Mouse (Mus musculus) midbrain, embryonic 16.5 days (tissue): ENCODE data around the gene Lhpp. TPM values are rescaled to one million over a fixed set of nuclear protein-coding genes. Genes with fewer than 3 reads are reported as not detected.

ENCODE experiments used
- ATAC-seq: fragments of 200-750 bp; cut with Nextera tagmentation; 2 replicates; pipeline ENCODE4 v1.8.0; 2017; ENCODE audit warnings: moderate TSS enrichment
- H3K27ac ChIP-seq: fragments of 300-500 bp; sonication (generic); 2 replicates; pipeline ENCODE4 v1.5.1; 2014; ENCODE audit warnings: mild to moderate bottlenecking, low read length, mixed read lengths
- H3K27me3 ChIP-seq: fragments of 300-500 bp; sonication (generic); 2 replicates; pipeline ENCODE4 v1.6.1; 2014; ENCODE audit warnings: low read depth, low read length, mixed read lengths; ENCODE audit not compliant: control insufficient read depth, insufficient read depth
- H3K36me3 ChIP-seq: fragments of 300-500 bp; sonication (generic); 2 replicates; pipeline ENCODE4 v1.6.1; 2014; ENCODE audit warnings: mild to moderate bottlenecking, low read length, moderate library complexity, mixed read lengths; ENCODE audit not compliant: control insufficient read depth, insufficient read depth
- H3K4me1 ChIP-seq: fragments of 300-500 bp; sonication (generic); 2 replicates; pipeline ENCODE4 v1.6.1; 2014; ENCODE audit warnings: mild to moderate bottlenecking, low read length, mixed read lengths; ENCODE audit not compliant: control insufficient read depth, insufficient read depth
- H3K4me2 ChIP-seq: fragments of 300-500 bp; sonication (generic); 2 replicates; pipeline ENCODE4 v1.6.1; 2014; ENCODE audit warnings: mild to moderate bottlenecking, low read length, mixed read lengths
- H3K4me3 ChIP-seq: fragments of 300-500 bp; sonication (generic); 2 replicates; pipeline ENCODE4 v1.5.1; 2014; ENCODE audit warnings: low read depth, mild to moderate bottlenecking, low read length, moderate library complexity, mixed read lengths
- H3K9ac ChIP-seq: fragments of 300-500 bp; sonication (generic); 2 replicates; pipeline ENCODE4 v1.6.1; 2014; ENCODE audit warnings: low read depth, low read length, mixed read lengths
- H3K9me3 ChIP-seq: fragments of 300-500 bp; sonication (generic); replicated peaks from 2 replicates; pipeline ENCODE4 v1.6.1; 2014; ENCODE audit warnings: mild to moderate bottlenecking, low read length, mixed read lengths; ENCODE audit not compliant: control insufficient read depth, poor library complexity, severe bottlenecking
- WGBS: fragments of 180-500 bp; shearing (Covaris S2); extraction: QIAGEN DNeasy Blood & Tissue Kit; methylation state at CpG from one replicate; pipeline ENCODE4 v1.1.7; 2014; 5-methylcytosine and 5-hydroxymethylcytosine counted together
- polyA plus RNA-seq: library from polyadenylated mRNA; unstranded; fragments of >200 nt; fragmentation: Nextera tagmentation; extraction: Ambion mirVana; gene quantifications from 2 replicates; pipeline ENCODE4 v1.2.1, GENCODE M21; 2015

The Lhpp gene
- polyA plus RNA-seq, 1 experiment from 2014 or later, result 51.3 TPM

- under 1% methylated on average over 49 of the region's 49 CpGs for WGBS
- Histone ChIP-seq H3K27me3 (peaks cover 2% of the 10 kb centered on the region; the same call in 1 of the 2 replicates), H3K9ac (peak within 1 kb of the TSS; percentile 74), H3K36me3 (no peaks in the 10 kb centered on the region), H3K9me3 (no peaks in the 10 kb centered on the region), H3K4me2 (peak within 1 kb of the TSS; percentile 81), H3K27ac (peak within 1 kb of the TSS; percentile 86), H3K4me1 (peaks cover 6% of the 10 kb centered on the region; the same call in 1 of the 2 replicates), H3K4me3 (peak within 1 kb of the TSS; percentile 78)
- peak; percentile 98 for ATAC-seq
These were observed 34.3 kb upstream of the Lhpp start, which contains the start of gene Oat for GRCm38 (mm10) chr7:132576116-132576650. Oat (minus strand) TSS chr7:132576398.

GRCm38 (mm10) chr7:132576891-132577290, 33.5 kb upstream of the Lhpp start:
- Histone ChIP-seq H3K9me3 (no peaks in the 10 kb centered on the region), H3K27ac (no peak overlapping the region), H3K4me1 (peaks cover 6% of the 10 kb centered on the region; the same call in 1 of the 2 replicates), H3K27me3 (peaks cover 2% of the 10 kb centered on the region; the same call in 1 of the 2 replicates), H3K36me3 (no peaks in the 10 kb centered on the region), H3K4me3 (peak overlapping the region; percentile 78; the same call in 1 of the 2 replicates), H3K9ac (no peak overlapping the region), H3K4me2 (peak overlapping the region; percentile 81)
- WGBS, result 68% methylated on average over 4 of the region's 4 CpGs
- ATAC-seq, result no peak

- H3K9ac ChIP-seq, result no peak overlapping the region
- H3K27ac ChIP-seq, result no peak overlapping the region
- H3K4me3 ChIP-seq, result no peak overlapping the region
- ATAC-seq, result no peak
- H3K9me3 ChIP-seq, result no peaks in the 10 kb centered on the region
- peaks cover 4% of the 10 kb centered on the region; the same call in 1 of the 2 replicates for H3K4me1 ChIP-seq
- H3K4me2 ChIP-seq, result no peak overlapping the region
- H3K27me3 ChIP-seq, result peaks cover 2% of the 10 kb centered on the region; the same call in 1 of the 2 replicates
- 82% methylated on average over 6 of the region's 6 CpGs for WGBS
- H3K36me3 ChIP-seq, result no peaks in the 10 kb centered on the region
These were observed 29.9 kb upstream of the Lhpp start for GRCm38 (mm10) chr7:132580511-132580910.

- no peaks in the 10 kb centered on the region for H3K36me3 ChIP-seq
- whole genome bisulfite sequencing, result 82% methylated on average over 2 of the region's 2 CpGs
- H3K27ac ChIP-seq, result no peak overlapping the region
- peaks cover 2% of the 10 kb centered on the region; the same call in 1 of the 2 replicates for H3K27me3 ChIP-seq
- no peak overlapping the region for H3K9ac ChIP-seq
- peaks cover 3% of the 10 kb centered on the region; the same call in 1 of the 2 replicates for H3K4me1 ChIP-seq
- H3K4me3 ChIP-seq, result no peak overlapping the region
- H3K4me2 ChIP-seq, result no peak overlapping the region
- no peaks in the 10 kb centered on the region for H3K9me3 ChIP-seq
- no peak for ATAC-seq
These were observed 29.0 kb upstream of the Lhpp start for GRCm38 (mm10) chr7:132581441-132581840.

- Histone ChIP-seq H3K4me2 (no peak overlapping the region), H3K9me3 (no peaks in the 10 kb centered on the region), H3K27me3 (no peaks in the 10 kb centered on the region), H3K4me3 (no peak overlapping the region), H3K9ac (no peak overlapping the region), H3K4me1 (no peaks in the 10 kb centered on the region), H3K27ac (no peak overlapping the region), H3K36me3 (no peaks in the 10 kb centered on the region)
- WGBS, result 60% methylated on average over 3 of the region's 3 CpGs
- ATAC-seq, result no peak
These were observed 24.5 kb upstream of the Lhpp start for GRCm38 (mm10) chr7:132585695-132586491.

GRCm38 (mm10) chr7:132587167-132587566, 23.3 kb upstream of the Lhpp start:
- no peak overlapping the region for H3K4me2 ChIP-seq
- ATAC-seq, result no peak
- no peaks in the 10 kb centered on the region for H3K4me1 ChIP-seq
- H3K9ac ChIP-seq, result no peak overlapping the region
- WGBS, result 75% methylated on average over 5 of the region's 5 CpGs
- H3K9me3 ChIP-seq, result no peaks in the 10 kb centered on the region
- no peaks in the 10 kb centered on the region for H3K36me3 ChIP-seq
- H3K27me3 ChIP-seq, result no peaks in the 10 kb centered on the region
- no peak overlapping the region for H3K4me3 ChIP-seq
- H3K27ac ChIP-seq, result no peak overlapping the region

- no peak overlapping the region for H3K4me3 ChIP-seq
- H3K36me3 ChIP-seq, result no peaks in the 10 kb centered on the region
- no peak overlapping the region for H3K9ac ChIP-seq
- H3K27ac ChIP-seq, result no peak overlapping the region
- H3K4me1 ChIP-seq, result no peaks in the 10 kb centered on the region
- H3K27me3 ChIP-seq, result no peaks in the 10 kb centered on the region; the same call in 1 of the 2 replicates
- no peaks in the 10 kb centered on the region for H3K9me3 ChIP-seq
- WGBS, result 69% methylated on average over 5 of the region's 5 CpGs
- ATAC-seq, result no peak
- H3K4me2 ChIP-seq, result no peak overlapping the region
These were observed 20.8 kb upstream of the Lhpp start for GRCm38 (mm10) chr7:132589610-132590009.

- Histone ChIP-seq H3K9ac (no peak overlapping the region), H3K27me3 (peaks cover 25% of the 10 kb centered on the region), H3K4me2 (no peak overlapping the region), H3K4me1 (peaks cover 8% of the 10 kb centered on the region; the same call in 1 of the 2 replicates), H3K9me3 (no peaks in the 10 kb centered on the region), H3K27ac (no peak overlapping the region), H3K4me3 (no peak overlapping the region), H3K36me3 (no peaks in the 10 kb centered on the region)
- WGBS, result 72% methylated on average over 2 of the region's 2 CpGs
- no peak for ATAC-seq
These were observed 16.7 kb upstream of the Lhpp start for GRCm38 (mm10) chr7:132593762-132594161.

GRCm38 (mm10) chr7:132594325-132594724, 16.1 kb upstream of the Lhpp start:
- no peak overlapping the region for H3K9ac ChIP-seq
- WGBS, result 97% methylated on average over 2 of the region's 2 CpGs
- no peaks in the 10 kb centered on the region for H3K36me3 ChIP-seq
- ATAC-seq, result no peak
- no peaks in the 10 kb centered on the region for H3K9me3 ChIP-seq
- H3K4me3 ChIP-seq, result no peak overlapping the region
- H3K4me2 ChIP-seq, result no peak overlapping the region
- peaks cover 30% of the 10 kb centered on the region for H3K27me3 ChIP-seq
- peaks cover 11% of the 10 kb centered on the region for H3K4me1 ChIP-seq
- H3K27ac ChIP-seq, result no peak overlapping the region
